Mouse (Mus musculus) lung, adult 10 weeks (tissue): ENCODE results near the gene 2310022A10Rik. TPM values are rescaled to one million over a fixed set of nuclear protein-coding genes. Genes with fewer than 3 reads are reported as not detected.

ENCODE experiments used
- polyA plus RNA-seq: library from polyadenylated mRNA; stranded (reverse); fragments of 350-450 nt; fragmentation: Illumina TruSeq; extraction: RNeasy Lipid Tissue Mini Kit (QIAGEN cat#74804); gene quantifications from one replicate; pipeline ENCODE4 v1.2.3, GENCODE M21; 2014; ENCODE audit warnings: low read depth, low replicate concordance; ENCODE audit not compliant: insufficient read depth

2310022A10Rik gene
- 9.6 TPM for polyA plus RNA-seq

DNA sequence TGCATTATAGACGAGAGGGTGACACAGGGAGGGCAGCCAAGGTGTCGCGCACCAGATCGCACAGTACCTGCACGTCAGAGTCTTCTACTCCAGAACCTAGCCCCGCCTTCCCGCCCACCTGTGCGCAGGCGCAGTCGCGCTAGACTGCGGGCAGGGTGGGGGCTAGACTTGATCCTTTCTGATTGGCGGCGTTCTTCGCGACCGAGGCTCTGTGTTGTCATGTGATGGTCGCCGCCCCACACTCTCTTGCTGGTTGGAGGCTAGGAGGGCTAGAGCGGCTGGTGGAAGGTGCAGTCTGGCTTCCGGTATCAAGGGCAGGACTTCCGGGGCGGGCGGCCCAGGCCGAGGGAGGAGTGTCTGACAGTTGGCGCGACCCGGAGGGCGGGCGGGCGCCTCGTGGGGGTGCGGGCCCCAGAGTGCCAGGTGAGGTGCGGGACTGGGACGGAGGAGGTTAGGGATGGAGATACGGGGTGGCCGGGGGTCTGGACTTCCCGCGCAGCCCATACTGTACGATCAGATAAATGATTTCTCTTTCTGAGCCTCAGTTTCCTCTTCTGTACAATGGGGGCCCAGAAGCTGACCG, at the start of gene 2310022A10Rik, which contains the start of gene Pld3:
TSS of gene 2310022A10Rik (plus strand) at position 303 of the 583 bp plus-strand sequence.
TSS of gene Pld3 (minus strand) at position 288 of the 583 bp plus-strand sequence.

DNA sequence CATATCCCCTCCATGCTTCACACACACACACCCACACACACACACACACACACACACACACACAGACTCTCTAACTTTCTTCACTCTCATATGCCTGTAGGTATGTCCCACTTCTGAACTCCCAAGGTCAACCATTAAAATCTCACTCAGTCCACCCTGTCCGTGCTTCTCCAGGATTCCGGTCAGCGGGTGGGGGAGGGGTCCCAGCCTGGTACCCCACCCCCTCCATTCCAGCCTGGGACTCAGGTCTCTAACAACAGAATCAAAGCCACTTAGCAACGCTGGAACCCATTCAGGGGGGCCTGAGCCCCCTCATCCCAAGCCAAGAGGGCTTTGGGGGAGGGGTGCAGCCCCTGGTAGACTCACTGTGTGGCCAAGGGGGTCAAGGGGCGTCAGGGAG, 30.1 kb upstream of the 2310022A10Rik start, which contains the start of gene Hipk4:
TSS of gene Hipk4 (plus strand) at position 301 of the 400 bp plus-strand sequence.

DNA sequence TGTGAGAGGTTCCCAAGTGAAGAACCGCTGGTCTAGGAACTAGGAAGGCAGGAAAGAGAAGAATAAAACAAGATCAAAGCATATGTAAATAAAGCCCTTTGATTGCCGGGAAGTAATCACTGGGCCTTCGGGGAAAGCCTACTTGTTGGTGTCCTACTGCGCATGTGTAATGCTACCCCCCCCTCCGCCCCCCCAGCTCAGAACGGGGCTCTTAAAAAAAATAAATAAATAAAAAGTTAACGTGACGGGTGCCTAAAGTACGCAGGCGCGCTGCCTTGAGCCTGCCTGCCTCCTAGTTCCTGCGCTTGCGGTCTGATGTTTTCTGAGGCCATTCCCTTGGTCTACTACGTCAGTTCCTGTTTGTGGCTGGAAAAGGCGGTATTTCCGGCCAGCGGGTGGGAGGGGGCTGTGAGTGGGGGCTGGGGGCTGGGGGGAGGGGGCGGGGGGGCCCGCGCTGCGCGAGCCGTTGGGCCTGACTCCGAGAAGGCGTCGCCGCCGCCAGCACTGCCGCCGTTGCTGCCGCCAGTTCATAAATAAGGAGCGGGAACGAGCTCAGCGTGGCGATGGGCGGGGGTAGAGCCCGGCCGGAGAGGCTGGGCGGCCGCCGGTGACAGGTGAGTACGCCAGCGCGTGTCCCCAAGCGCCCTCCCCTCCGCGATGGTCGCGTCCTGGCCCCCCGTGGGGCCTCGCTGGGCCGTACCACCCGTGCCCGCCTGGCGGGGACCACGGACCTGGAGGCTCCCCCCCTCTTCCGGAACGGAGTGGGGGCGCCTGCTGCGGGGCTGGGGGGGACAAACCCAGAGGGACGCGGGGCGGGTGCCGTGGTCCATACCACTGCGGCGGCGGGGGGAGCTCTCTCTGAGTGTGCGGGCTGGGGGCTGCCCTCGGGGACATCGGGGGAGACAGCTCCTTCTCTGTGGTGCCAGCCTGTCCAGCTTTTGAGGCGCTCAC, 38.5 kb downstream of the 2310022A10Rik start, which contains the start of gene Akt2:
TSS of gene Akt2 (plus strand) at position 287 of the 951 bp plus-strand sequence.

Other genes starting within 250 kb of the 2310022A10Rik start
- gene Ltbp4, start 215.5 kb upstream of the 2310022A10Rik start, polyA plus RNA-seq: 197 TPM
- gene Shkbp1, start 197.2 kb upstream of the 2310022A10Rik start, polyA plus RNA-seq: 25.2 TPM
- gene Gm20479, start 195.8 kb upstream of the 2310022A10Rik start, polyA plus RNA-seq: not detected
- 0.08 TPM for gene Sptbn4, start 105.5 kb upstream of the 2310022A10Rik start, polyA plus RNA-seq
- 48.4 TPM for gene Blvrb, start 105.3 kb upstream of the 2310022A10Rik start, polyA plus RNA-seq
- 13.6 TPM for gene Sertad3, start 79.5 kb upstream of the 2310022A10Rik start, polyA plus RNA-seq
- 48.4 TPM for gene Sertad1, start 66.3 kb upstream of the 2310022A10Rik start, polyA plus RNA-seq
- 62.3 TPM for gene Prx, start 53.9 kb upstream of the 2310022A10Rik start, polyA plus RNA-seq
- 0.24 TPM for gene Hipk4, start 30.0 kb upstream of the 2310022A10Rik start, polyA plus RNA-seq
- gene Pld3, start within 50 bp of the 2310022A10Rik start, polyA plus RNA-seq: 72.1 TPM
- gene Akt2, start 38.3 kb downstream of the 2310022A10Rik start, polyA plus RNA-seq: 70.6 TPM
- not detected for gene Ttc9b, start 100.7 kb downstream of the 2310022A10Rik start, polyA plus RNA-seq
- gene Map3k10, start 121.4 kb downstream of the 2310022A10Rik start, polyA plus RNA-seq: 13.4 TPM
- gene Zfp607b, start 136.1 kb downstream of the 2310022A10Rik start, polyA plus RNA-seq: 1.6 TPM
- gene Zfp60, start 178.2 kb downstream of the 2310022A10Rik start, polyA plus RNA-seq: 3.8 TPM